Mouse (Mus musculus): ENCODE data around the gene Hist3h2a. TPM values are rescaled to one million over a fixed set of nuclear protein-coding genes. Genes with fewer than 3 reads are reported as not detected.
A peak's percentile ranks its signal among the peaks of the same experiment; 100 is the strongest.
"Not testable (repeated sequence)": the region's sequence is repeated elsewhere in the genome, so short reads cannot be mapped to it uniquely, and the experiment has no call there.

Gene Hist3h2a
- polyA plus RNA-seq, 1 experiment from 2014 or later, result 13.7 TPM

GRCm38 (mm10) chr11:58947798-58948528, 6.5 kb upstream of the Hist3h2a start:
- H3K27me3 ChIP-seq, result peaks cover 90% of the 10 kb centered on the region
- no peaks in the 10 kb centered on the region for H3K36me3 ChIP-seq
- ATAC-seq (ENCODE audit: low read depth) (peak; percentile 43; the same call in 1 of the 2 replicates), DNase-seq (no peak)
- peak overlapping the region; percentile 59 for H3K4me3 ChIP-seq (replicated peaks)
- H3K4me1 ChIP-seq (replicated peaks), result peaks cover 30% of the 10 kb centered on the region
- 20% methylated on average over 23 of the region's 23 CpGs for WGBS (ENCODE audit: insufficient replicate concordance)
- peak overlapping the region; percentile 77 for H3K4me2 ChIP-seq
- H3K27ac ChIP-seq, result peak overlapping the region; percentile 35
- H3K9me3 ChIP-seq (replicated peaks), result no peaks in the 10 kb centered on the region
- peak overlapping the region; percentile 35 for H3K9ac ChIP-seq

GRCm38 (mm10) chr11:58948542-58949479, 5.7 kb upstream of the Hist3h2a start, which contains the start of gene Hist3h2ba:
Gene Hist3h2ba, plus strand, starts transcription at chr11:58948920.
- no peaks in the 10 kb centered on the region for H3K9me3 ChIP-seq (replicated peaks)
- peak within 1 kb of the TSS; percentile 77 for H3K4me2 ChIP-seq
- H3K36me3 ChIP-seq, result no peaks in the 10 kb centered on the region
- H3K4me1 ChIP-seq (replicated peaks), result peaks cover 39% of the 10 kb centered on the region
- peak within 1 kb of the TSS; percentile 74 for H3K9ac ChIP-seq
- H3K27me3 ChIP-seq, result peaks cover 81% of the 10 kb centered on the region
- DNase-seq (no peak), ATAC-seq (ENCODE audit: low read depth) (peak; percentile 76)
- peak within 1 kb of the TSS; percentile 59 for H3K4me3 ChIP-seq (replicated peaks)
- H3K27ac ChIP-seq, result peak within 1 kb of the TSS; percentile 77
- 1% methylated on average over 48 of the region's 48 CpGs for WGBS (ENCODE audit: insufficient replicate concordance)

GRCm38 (mm10) chr11:58949480-58950431, 4.7 kb upstream of the Hist3h2a start:
- DNase-seq, result no peak
- peak overlapping the region; percentile 59 for H3K4me3 ChIP-seq (replicated peaks)

GRCm38 (mm10) chr11:58951210-58951609, 3.3 kb upstream of the Hist3h2a start:
- ATAC-seq (ENCODE audit: low read depth) (no peak), DNase-seq (no peak)
- Histone ChIP-seq H3K4me1 (replicated peaks) (peaks cover 46% of the 10 kb centered on the region), H3K9ac (no peak overlapping the region), H3K36me3 (no peaks in the 10 kb centered on the region), H3K27ac (no peak overlapping the region), H3K4me2 (no peak overlapping the region), H3K9me3 (replicated peaks) (no peaks in the 10 kb centered on the region), H3K4me3 (replicated peaks) (no peak overlapping the region), H3K27me3 (peaks cover 57% of the 10 kb centered on the region)
- 78% methylated on average over 5 of the region's 5 CpGs for WGBS (ENCODE audit: insufficient replicate concordance)

More at GRCm38 (mm10) chr11:58949480-58950431, 4.7 kb upstream of the Hist3h2a start:
- peak overlapping the region; percentile 77 for H3K4me2 ChIP-seq
- 20% methylated on average over 20 of the region's 20 CpGs for WGBS (ENCODE audit: insufficient replicate concordance)
- ATAC-seq (ENCODE audit: low read depth), result no peak
- H3K27ac ChIP-seq, result peak overlapping the region; percentile 77
- peaks cover 72% of the 10 kb centered on the region for H3K27me3 ChIP-seq
- no peaks in the 10 kb centered on the region for H3K36me3 ChIP-seq
- H3K9ac ChIP-seq, result peak overlapping the region; percentile 74
- peaks cover 40% of the 10 kb centered on the region for H3K4me1 ChIP-seq (replicated peaks)
- no peaks in the 10 kb centered on the region for H3K9me3 ChIP-seq (replicated peaks)

GRCm38 (mm10) chr11:58953351-58954169, 925 bp upstream of the Hist3h2a start:
- H3K9me3 ChIP-seq (replicated peaks), result no peaks in the 10 kb centered on the region
- peak overlapping the region; percentile 100 for H3K27ac ChIP-seq
- H3K4me2 ChIP-seq, result peak overlapping the region; percentile 95
- peak; percentile 32 for ATAC-seq (ENCODE audit: low read depth)
- peak overlapping the region; percentile 93 for H3K4me3 ChIP-seq (replicated peaks)
- under 1% methylated on average over 33 of the region's 33 CpGs for WGBS (ENCODE audit: insufficient replicate concordance)
- peaks cover 23% of the 10 kb centered on the region for H3K36me3 ChIP-seq
- peak overlapping the region; percentile 91 for H3K9ac ChIP-seq
- no peak for DNase-seq
- peaks cover 34% of the 10 kb centered on the region for H3K27me3 ChIP-seq
- peaks cover 58% of the 10 kb centered on the region for H3K4me1 ChIP-seq (replicated peaks)

GRCm38 (mm10) chr11:58954170-58954419, 390 bp upstream of the Hist3h2a start:
- not testable (repeated sequence) for ATAC-seq (ENCODE audit: low read depth); DNase-seq; H3K9me3 ChIP-seq (replicated peaks)
- peak overlapping the region; percentile 100 for H3K27ac ChIP-seq
- H3K9ac ChIP-seq, result peak overlapping the region; percentile 91
- peaks cover 29% of the 10 kb centered on the region for H3K27me3 ChIP-seq
- H3K36me3 ChIP-seq, result peaks cover 23% of the 10 kb centered on the region
- H3K4me1 ChIP-seq (replicated peaks), result peaks cover 58% of the 10 kb centered on the region
- WGBS (ENCODE audit: insufficient replicate concordance), result under 1% methylated on average over 17 of the region's 17 CpGs
- peak overlapping the region; percentile 95 for H3K4me2 ChIP-seq
- peak overlapping the region; percentile 93 for H3K4me3 ChIP-seq (replicated peaks)

GRCm38 (mm10) chr11:58955143-58955867, 820 bp downstream of the Hist3h2a start:
- H3K9ac ChIP-seq, result peak overlapping the region; percentile 99
- H3K27me3 ChIP-seq, result peaks cover 17% of the 10 kb centered on the region
- under 1% methylated on average over 20 of the region's 20 CpGs for whole genome bisulfite sequencing (ENCODE audit: insufficient replicate concordance)
- H3K4me2 ChIP-seq, result peak overlapping the region; percentile 95
- peaks cover 23% of the 10 kb centered on the region for H3K36me3 ChIP-seq
- DNase-seq (no peak), ATAC-seq (ENCODE audit: low read depth) (peak; percentile 16)
- H3K4me1 ChIP-seq (replicated peaks), result peaks cover 55% of the 10 kb centered on the region
- H3K9me3 ChIP-seq (replicated peaks), result no peaks in the 10 kb centered on the region
- H3K27ac ChIP-seq, result peak overlapping the region; percentile 100
- peak overlapping the region; percentile 93 for H3K4me3 ChIP-seq (replicated peaks)

- DNase-seq (no peak), ATAC-seq (ENCODE audit: low read depth) (no peak)
- H3K9ac ChIP-seq, result peak overlapping the region; percentile 99
- H3K27ac ChIP-seq, result peak overlapping the region; percentile 100
- H3K4me3 ChIP-seq (replicated peaks), result peak overlapping the region; percentile 93
- H3K36me3 ChIP-seq, result peaks cover 23% of the 10 kb centered on the region
- H3K4me1 ChIP-seq (replicated peaks), result peaks cover 55% of the 10 kb centered on the region
- peak overlapping the region; percentile 95 for H3K4me2 ChIP-seq
- no peaks in the 10 kb centered on the region for H3K9me3 ChIP-seq (replicated peaks)
- peaks cover 12% of the 10 kb centered on the region for H3K27me3 ChIP-seq
- 35% methylated on average over 8 of the region's 8 CpGs for WGBS (ENCODE audit: insufficient replicate concordance)
These were observed 1.4 kb downstream of the Hist3h2a start for GRCm38 (mm10) chr11:58955868-58956257.

GRCm38 (mm10) chr11:58957226-58957914, 2.9 kb downstream of the Hist3h2a start:
- Histone ChIP-seq H3K9me3 (replicated peaks) (peaks cover 10% of the 10 kb centered on the region), H3K36me3 (peaks cover 23% of the 10 kb centered on the region), H3K4me1 (replicated peaks) (peaks cover 60% of the 10 kb centered on the region), H3K4me3 (replicated peaks) (peak overlapping the region; percentile 93), H3K27ac (peak overlapping the region; percentile 100), H3K4me2 (peak overlapping the region; percentile 95), H3K9ac (peak overlapping the region; percentile 99), H3K27me3 (peaks cover 16% of the 10 kb centered on the region)
- no peak for DNase-seq
- WGBS (ENCODE audit: insufficient replicate concordance), result 78% methylated on average over 5 of the region's 5 CpGs
- ATAC-seq (ENCODE audit: low read depth), result no peak
